Mouse (Mus musculus) ES-Bruce4 (cell line): Measurements from ENCODE around the gene Gli2.

Experiments
- EP300 ChIP-seq: IDR thresholded peaks from 2 replicates; pipeline ENCODE4 v1.6.1; 2011; ENCODE audit warnings: low read depth, low read length; ENCODE audit not compliant: insufficient read depth
- POLR2A ChIP-seq: IDR thresholded peaks from one replicate; pipeline ENCODE4 v1.8.1; 2011; ENCODE audit warnings: low read length; ENCODE audit not compliant: insufficient read depth

GRCm38 (mm10) chr1:118830658-118831057 lies 222.8 kb downstream of the Gli2 start:
- TF ChIP-seq EP300 = no peak
- no peak for TF ChIP-seq POLR2A
